Mouse (Mus musculus) kidney, embryonic 14.5 days (tissue): Measurements from ENCODE around the gene Camk2d. TPM values are rescaled to one million over a fixed set of nuclear protein-coding genes. Genes with fewer than 3 reads are reported as not detected.
A peak's percentile ranks its signal among the peaks of the same experiment; 100 is the strongest.

Source experiments
- ATAC-seq: fragments of 200-750 bp; cut with Nextera tagmentation; 2 replicates; pipeline ENCODE4 v1.8.0; 2017; ENCODE audit warnings: moderate number of reproducible peaks, mild to moderate bottlenecking, moderate TSS enrichment, moderate library complexity; ENCODE audit not compliant: low FRiP score, low TSS enrichment
- H3K27ac ChIP-seq: fragments of 300-500 bp; sonication (generic); 2 replicates; pipeline ENCODE4 v1.5.1; 2014; ENCODE audit warnings: low read depth, mild to moderate bottlenecking, low read length, moderate library complexity, mixed read lengths
- H3K27me3 ChIP-seq: fragments of 300-500 bp; sonication (generic); 2 replicates; pipeline ENCODE4 v1.6.1; 2014; ENCODE audit warnings: mild to moderate bottlenecking, low read length; ENCODE audit not compliant: control insufficient read depth, insufficient read depth
- H3K36me3 ChIP-seq: fragments of 300-500 bp; sonication (generic); 2 replicates; pipeline ENCODE4 v1.6.1; 2014; ENCODE audit warnings: low read length, mixed read lengths; ENCODE audit not compliant: control insufficient read depth, insufficient read depth
- H3K4me1 ChIP-seq: fragments of 300-500 bp; sonication (generic); 2 replicates; pipeline ENCODE4 v1.6.1; 2014; ENCODE audit warnings: low read length, mixed read lengths; ENCODE audit not compliant: control insufficient read depth, insufficient read depth
- H3K4me2 ChIP-seq: fragments of 300-500 bp; sonication (generic); replicated peaks from 2 replicates; pipeline ENCODE4 v1.6.1; 2014; ENCODE audit warnings: low read depth, mild to moderate bottlenecking, low read length
- H3K4me3 ChIP-seq: fragments of 300-500 bp; sonication (generic); 2 replicates; pipeline ENCODE4 v1.5.1; 2014; ENCODE audit warnings: mild to moderate bottlenecking, low read length
- H3K9ac ChIP-seq: fragments of 300-500 bp; sonication (generic); 2 replicates; pipeline ENCODE4 v1.6.1; 2014; ENCODE audit warnings: low read depth, mild to moderate bottlenecking, low read length, moderate library complexity
- H3K9me3 ChIP-seq: fragments of 300-500 bp; sonication (generic); 2 replicates; pipeline ENCODE4 v1.6.1; 2016; ENCODE audit warnings: low read length; ENCODE audit not compliant: control insufficient read depth
- WGBS: fragments of 180-500 bp; shearing (Covaris S2); extraction: QIAGEN DNeasy Blood & Tissue Kit; methylation state at CpG from one replicate; pipeline ENCODE4 v1.1.7; 2014; 5-methylcytosine and 5-hydroxymethylcytosine counted together
- polyA plus RNA-seq: library from polyadenylated mRNA; unstranded; fragments of >200 nt; fragmentation: Nextera tagmentation; extraction: Ambion mirVana; gene quantifications from 2 replicates; pipeline ENCODE4 v1.2.1, GENCODE M21; 2014

Camk2d gene
- polyA plus RNA-seq, 1 experiment from 2014 or later: 29.4 TPM

GRCm38 (mm10) chr3:126771541-126771940 lies 175.4 kb downstream of the Camk2d start:
- no peak overlapping the region for H3K4me2 ChIP-seq
- 21% methylated on average over 6 of the region's 6 CpGs for WGBS
- no peaks in the 10 kb centered on the region for H3K27me3 ChIP-seq
- no peaks in the 10 kb centered on the region for H3K9me3 ChIP-seq
- H3K4me1 ChIP-seq: no peaks in the 10 kb centered on the region
- peak; percentile 97 for ATAC-seq
- H3K27ac ChIP-seq: no peak overlapping the region
- no peaks in the 10 kb centered on the region for H3K36me3 ChIP-seq
- H3K4me3 ChIP-seq: no peak overlapping the region
- H3K9ac ChIP-seq: no peak overlapping the region

- Histone ChIP-seq H3K4me1 (no peaks in the 10 kb centered on the region), H3K36me3 (no peaks in the 10 kb centered on the region), H3K27ac (no peak overlapping the region), H3K9ac (no peak overlapping the region), H3K4me2 (no peak overlapping the region), H3K27me3 (no peaks in the 10 kb centered on the region), H3K9me3 (no peaks in the 10 kb centered on the region), H3K4me3 (no peak overlapping the region)
- no peak for ATAC-seq
These were observed 179.9 kb downstream of the Camk2d start for GRCm38 (mm10) chr3:126776001-126776400.

- WGBS: 95% methylated on average over 9 of the region's 9 CpGs
- Histone ChIP-seq H3K9me3 (no peaks in the 10 kb centered on the region), H3K27ac (no peak overlapping the region), H3K4me1 (no peaks in the 10 kb centered on the region), H3K27me3 (no peaks in the 10 kb centered on the region), H3K4me2 (no peak overlapping the region), H3K36me3 (no peaks in the 10 kb centered on the region), H3K4me3 (no peak overlapping the region), H3K9ac (no peak overlapping the region)
- no peak for ATAC-seq
These were observed 181.0 kb downstream of the Camk2d start for GRCm38 (mm10) chr3:126777101-126777500.

- 89% methylated on average over 1 of the region's 1 CpGs for WGBS
These were observed 181.8 kb downstream of the Camk2d start for GRCm38 (mm10) chr3:126777879-126778278.

GRCm38 (mm10) chr3:126780014-126780615 lies 184.0 kb downstream of the Camk2d start:
- H3K4me1 ChIP-seq: no peaks in the 10 kb centered on the region
- WGBS: 84% methylated on average over 5 of the region's 5 CpGs
- H3K27me3 ChIP-seq: no peaks in the 10 kb centered on the region
- H3K9me3 ChIP-seq: no peaks in the 10 kb centered on the region
- H3K27ac ChIP-seq: no peak overlapping the region
- no peaks in the 10 kb centered on the region for H3K36me3 ChIP-seq
- no peak overlapping the region for H3K9ac ChIP-seq
- no peak for ATAC-seq
- H3K4me2 ChIP-seq: no peak overlapping the region
- no peak overlapping the region for H3K4me3 ChIP-seq

More at GRCm38 (mm10) chr3:126777879-126778278, 181.8 kb downstream of the Camk2d start:
- Histone ChIP-seq H3K9me3 (no peaks in the 10 kb centered on the region), H3K9ac (no peak overlapping the region), H3K4me2 (no peak overlapping the region), H3K27ac (no peak overlapping the region), H3K4me1 (no peaks in the 10 kb centered on the region), H3K4me3 (no peak overlapping the region), H3K36me3 (no peaks in the 10 kb centered on the region), H3K27me3 (no peaks in the 10 kb centered on the region)
- ATAC-seq: no peak

- Histone ChIP-seq H3K9me3 (no peaks in the 10 kb centered on the region), H3K4me3 (no peak overlapping the region), H3K36me3 (no peaks in the 10 kb centered on the region), H3K27ac (no peak overlapping the region), H3K9ac (no peak overlapping the region), H3K27me3 (no peaks in the 10 kb centered on the region), H3K4me1 (no peaks in the 10 kb centered on the region), H3K4me2 (no peak overlapping the region)
- ATAC-seq: no peak
- 79% methylated on average over 2 of the region's 2 CpGs for WGBS
These were observed 197.2 kb downstream of the Camk2d start for GRCm38 (mm10) chr3:126793035-126793964.

- Histone ChIP-seq H3K9me3 (no peaks in the 10 kb centered on the region), H3K36me3 (no peaks in the 10 kb centered on the region), H3K27me3 (no peaks in the 10 kb centered on the region), H3K4me3 (no peak overlapping the region), H3K9ac (no peak overlapping the region), H3K4me1 (no peaks in the 10 kb centered on the region), H3K27ac (no peak overlapping the region), H3K4me2 (no peak overlapping the region)
- WGBS: 92% methylated on average over 3 of the region's 3 CpGs
- no peak for ATAC-seq
These were observed 199.8 kb downstream of the Camk2d start for GRCm38 (mm10) chr3:126795904-126796303.

- no peaks in the 10 kb centered on the region for H3K4me1 ChIP-seq
- no peaks in the 10 kb centered on the region for H3K9me3 ChIP-seq
- H3K4me2 ChIP-seq: no peak overlapping the region
- ATAC-seq: no peak
- no peaks in the 10 kb centered on the region for H3K36me3 ChIP-seq
- H3K27ac ChIP-seq: no peak overlapping the region
- 95% methylated on average over 3 of the region's 3 CpGs for WGBS
- H3K27me3 ChIP-seq: no peaks in the 10 kb centered on the region
- no peak overlapping the region for H3K9ac ChIP-seq
- H3K4me3 ChIP-seq: no peak overlapping the region
These were observed 200.9 kb downstream of the Camk2d start for GRCm38 (mm10) chr3:126797025-126797424.

- no peak for ATAC-seq
- no peak overlapping the region for H3K4me2 ChIP-seq
- no peak overlapping the region for H3K27ac ChIP-seq
- H3K9me3 ChIP-seq: no peaks in the 10 kb centered on the region
- WGBS: 90% methylated on average over 3 of the region's 3 CpGs
- H3K36me3 ChIP-seq: no peaks in the 10 kb centered on the region
- no peaks in the 10 kb centered on the region for H3K27me3 ChIP-seq
- H3K4me3 ChIP-seq: no peak overlapping the region
- H3K9ac ChIP-seq: no peak overlapping the region
- no peaks in the 10 kb centered on the region for H3K4me1 ChIP-seq
These were observed 201.7 kb downstream of the Camk2d start for GRCm38 (mm10) chr3:126797810-126798209.
